Mouse (Mus musculus) spleen, adult 2 months (tissue): ENCODE data around the gene Gm10322. TPM values are rescaled to one million over a fixed set of nuclear protein-coding genes. Genes with fewer than 3 reads are reported as not detected.

Experiments
- DNase-seq, 2 experiments: peaks; one replicate each; pipeline versions ENCODE4 v3.0.0 to v3.0.0-alpha.2; 2012 to 2021; ENCODE audit warnings: low spot score in 2 of 2, low read depth in 1 of 2
- H3K27ac ChIP-seq: fragments of 200-500 bp; 2 replicates; pipeline ENCODE4 v1.5.1; 2012; ENCODE audit warnings: low read length, inconsistent platforms; ENCODE audit not compliant: insufficient read depth
- H3K27me3 ChIP-seq: fragments of 200-500 bp; 2 replicates; pipeline ENCODE4 v1.6.1; 2012; ENCODE audit warnings: mild to moderate bottlenecking, moderate library complexity, low read length, inconsistent platforms; ENCODE audit not compliant: control insufficient read depth, insufficient read depth
- H3K36me3 ChIP-seq: fragments of 200-500 bp; 2 replicates; pipeline ENCODE4 v1.6.1; 2012; ENCODE audit warnings: mild to moderate bottlenecking, low read length, inconsistent platforms; ENCODE audit not compliant: control insufficient read depth, insufficient read depth
- H3K4me1 ChIP-seq: fragments of 200-500 bp; 2 replicates; pipeline ENCODE4 v1.6.1; 2011; ENCODE audit warnings: inconsistent platforms; ENCODE audit not compliant: control insufficient read depth, insufficient read depth, insufficient read length
- H3K4me3 ChIP-seq: fragments of 200-500 bp; 2 replicates; pipeline ENCODE4 v1.5.1; 2011; ENCODE audit warnings: mild to moderate bottlenecking, inconsistent platforms; ENCODE audit not compliant: insufficient read depth, insufficient read length; ENCODE audit errors: extremely low read depth
- CTCF ChIP-seq: fragments of 200-500 bp; IDR thresholded peaks from 2 replicates; pipeline ENCODE4 v1.5.1; 2011; ENCODE audit warnings: mild to moderate bottlenecking, inconsistent platforms; ENCODE audit not compliant: insufficient read depth, insufficient read length, insufficient replicate concordance; ENCODE audit errors: extremely low read depth
- POLR2A ChIP-seq: fragments of 200-500 bp; IDR thresholded peaks from 2 replicates; pipeline ENCODE4 v1.6.1; 2011; ENCODE audit warnings: low read depth, low read length, inconsistent platforms
- WGBS: fragments of 180-500 bp; shearing (Covaris S2); methylation state at CpG from one replicate; pipeline ENCODE4 v1.1.7; 2018; 5-methylcytosine and 5-hydroxymethylcytosine counted together
- polyA plus RNA-seq: library from polyadenylated mRNA; depleted of rRNA; stranded (reverse); fragments of >200 nt; gene quantifications from 2 replicates; pipeline ENCODE4 v1.2.3, GENCODE M21; 2012

Gene Gm10322
- polyA plus RNA-seq, 1 experiment = not detected

- TF ChIP-seq CTCF (no peak), POLR2A (no peak)
- WGBS = 93% methylated on average over 4 of the region's 4 CpGs
- no peak for DNase-seq
Measured at GRCm38 (mm10) chr10:59629506-59629782, 13.6 kb downstream of the Gm10322 start.

GRCm38 (mm10) chr10:59636048-59636447, 20.2 kb downstream of the Gm10322 start:
- H3K4me3 ChIP-seq = no peak overlapping the region
- TF ChIP-seq CTCF (no peak), POLR2A (no peak)
- H3K27ac ChIP-seq = no peak overlapping the region
- H3K4me1 ChIP-seq = peaks cover 2% of the 10 kb centered on the region; the same call in 1 of the 2 replicates
- WGBS = 87% methylated on average over 2 of the region's 2 CpGs
- H3K27me3 ChIP-seq = no peaks in the 10 kb centered on the region
- no peak for DNase-seq
- no peaks in the 10 kb centered on the region for H3K36me3 ChIP-seq

More at GRCm38 (mm10) chr10:59629506-59629782, 13.6 kb downstream of the Gm10322 start:
- H3K4me1 ChIP-seq = no peaks in the 10 kb centered on the region
- no peak overlapping the region for H3K4me3 ChIP-seq
- no peaks in the 10 kb centered on the region for H3K27me3 ChIP-seq
- H3K36me3 ChIP-seq = no peaks in the 10 kb centered on the region
- H3K27ac ChIP-seq = no peak overlapping the region

- Histone ChIP-seq H3K36me3 (no peaks in the 10 kb centered on the region), H3K4me1 (peaks cover 2% of the 10 kb centered on the region; the same call in 1 of the 2 replicates), H3K27me3 (no peaks in the 10 kb centered on the region), H3K4me3 (peak overlapping the region; percentile 69), H3K27ac (peak overlapping the region; percentile 77)
- no peak for DNase-seq
- TF ChIP-seq CTCF = no peak
- TF ChIP-seq POLR2A = no peak
- WGBS = 52% methylated on average over 16 of the region's 16 CpGs
Measured at GRCm38 (mm10) chr10:59636751-59637533, 21.1 kb downstream of the Gm10322 start.

GRCm38 (mm10) chr10:59637596-59638124, 21.8 kb downstream of the Gm10322 start:
- Histone ChIP-seq H3K27ac (no peak overlapping the region), H3K4me1 (peaks cover 2% of the 10 kb centered on the region; the same call in 1 of the 2 replicates), H3K36me3 (no peaks in the 10 kb centered on the region), H3K27me3 (no peaks in the 10 kb centered on the region), H3K4me3 (peak overlapping the region; percentile 69; the same call in 1 of the 2 replicates)
- TF ChIP-seq POLR2A (no peak), CTCF (no peak)
- 86% methylated on average over 7 of the region's 7 CpGs for WGBS
- DNase-seq = no peak

- no peak for DNase-seq
- no peaks in the 10 kb centered on the region for H3K36me3 ChIP-seq
- WGBS = 93% methylated on average over 6 of the region's 6 CpGs
- H3K27me3 ChIP-seq = no peaks in the 10 kb centered on the region
- TF ChIP-seq POLR2A (no peak), CTCF (no peak)
- H3K27ac ChIP-seq = no peak overlapping the region
- no peak overlapping the region for H3K4me3 ChIP-seq
- H3K4me1 ChIP-seq = peaks cover 4% of the 10 kb centered on the region; the same call in 1 of the 2 replicates
Measured at GRCm38 (mm10) chr10:59638576-59638975, 22.7 kb downstream of the Gm10322 start.

- no peak for DNase-seq
- Histone ChIP-seq H3K27ac (no peak overlapping the region), H3K4me3 (no peak overlapping the region), H3K4me1 (peaks cover 5% of the 10 kb centered on the region; the same call in 1 of the 2 replicates), H3K36me3 (no peaks in the 10 kb centered on the region), H3K27me3 (no peaks in the 10 kb centered on the region)
- WGBS = 49% methylated on average over 8 of the region's 8 CpGs
- TF ChIP-seq POLR2A = no peak
- no peak for TF ChIP-seq CTCF
Measured at GRCm38 (mm10) chr10:59642659-59643377, 27.0 kb downstream of the Gm10322 start.
